Mouse (Mus musculus): ENCODE measurements around the gene Nuak2. TPM values are rescaled to one million over a fixed set of nuclear protein-coding genes. Genes with fewer than 3 reads are reported as not detected.

Nuak2 gene
- total RNA-seq, 1 experiment, result 8.0 TPM

DNA sequence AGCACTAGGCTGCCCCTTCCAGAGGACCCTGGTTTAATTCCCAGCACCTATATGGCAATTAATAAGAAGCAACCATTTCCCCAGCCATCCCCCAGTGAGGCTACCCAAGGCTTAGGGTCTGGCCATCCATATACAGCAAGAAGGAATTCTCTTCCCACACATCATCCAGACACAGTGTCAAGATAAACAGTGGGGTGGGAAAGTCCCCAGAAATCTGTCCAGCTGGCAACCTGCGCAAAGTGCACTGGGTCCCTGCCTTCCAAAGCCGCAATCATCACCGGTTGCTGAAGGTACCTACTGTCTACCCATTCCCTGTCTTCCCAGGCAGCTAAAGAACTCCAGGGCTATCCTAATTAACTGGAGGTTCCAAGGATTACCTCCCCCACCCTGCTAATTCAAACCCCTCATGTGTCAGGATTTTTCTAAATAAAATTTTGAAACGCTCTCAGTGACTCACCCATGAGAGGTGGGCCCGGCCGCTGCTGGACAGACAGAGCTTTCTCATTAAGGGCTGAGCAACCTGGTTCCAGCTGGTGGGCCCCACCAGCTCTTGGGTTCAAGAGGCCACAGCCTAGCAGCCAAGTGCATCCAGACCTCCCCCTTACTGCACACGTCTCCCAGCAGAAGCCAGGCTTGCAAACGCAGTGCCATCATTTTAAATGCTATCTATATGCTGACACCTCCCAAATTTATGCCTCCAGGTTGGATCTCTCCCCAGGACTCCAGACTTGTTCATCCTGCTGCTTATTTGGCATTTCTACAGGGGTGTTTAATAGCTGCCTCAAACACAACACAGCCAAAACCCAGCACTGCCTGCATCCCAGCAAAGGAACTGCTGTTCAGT lies 60.5 kb downstream of the Nuak2 start:
- Histone ChIP-seq H3K9me3 (ENCODE audit: control insufficient read depth, insufficient read depth, low read depth, low read length) (no peaks in the 10 kb centered on the region), H3K27ac (ENCODE audit: insufficient read depth, low read depth, low read length, poor library complexity, severe bottlenecking) (no peak overlapping the region), H3K4me1 (ENCODE audit: control insufficient read depth in 2 of 2, insufficient read depth in 2 of 2, low read length in 2 of 2, poor library complexity in 1 of 2) (peaks cover 0 to 25% of the 10 kb centered on the region in 2 experiments), H3K4me3 (ENCODE audit: insufficient read depth in 1 of 2, low read depth in 1 of 2, low read length in 2 of 2, poor library complexity in 1 of 2, severe bottlenecking in 1 of 2) (no peak overlapping the region), H3K9ac (ENCODE audit: insufficient read depth, low read depth, low read length, poor library complexity, severe bottlenecking) (no peak overlapping the region), H3K36me3 (ENCODE audit: control insufficient read depth, insufficient read depth, low read length, poor library complexity, severe bottlenecking) (no peaks in the 10 kb centered on the region; the same call in 1 of the 2 replicates)
- no peak for DNase-seq (ENCODE audit: low read depth, low spot score)
- TF ChIP-seq ZNF384 (IDR thresholded peaks at IDR 0.05; ENCODE audit: low read depth, low read length) (no peak), ZC3H11A (IDR thresholded peaks at IDR 0.05; ENCODE audit: borderline replicate concordance, low read depth, low read length) (no peak), HCFC1 (IDR thresholded peaks at IDR 0.05; ENCODE audit: borderline replicate concordance, insufficient read depth, low read length) (no peak), MAFK (IDR thresholded peaks at IDR 0.05; ENCODE audit: insufficient read depth, low read depth, low read length) (no peak), CHD2 (IDR thresholded peaks at IDR 0.05; ENCODE audit: low read depth, low read length) (no peak)
- in situ Hi-C loops (cut with MboI; ENCODE audit: low sequenced_read_pairs in 2 of 2, unreplicated experiment in 2 of 2), result no loop called here

GRCm38 (mm10) chr1:132377055-132377365 lies 61.1 kb downstream of the Nuak2 start:
- Histone ChIP-seq H3K4me3 (ENCODE audit: insufficient read depth in 1 of 2, low read depth in 1 of 2, low read length in 2 of 2, poor library complexity in 1 of 2, severe bottlenecking in 1 of 2) (no peak overlapping the region), H3K9me3 (ENCODE audit: control insufficient read depth, insufficient read depth, low read depth, low read length) (no peaks in the 10 kb centered on the region), H3K4me1 (ENCODE audit: control insufficient read depth in 2 of 2, insufficient read depth in 2 of 2, low read length in 2 of 2, poor library complexity in 1 of 2) (peaks cover 0 to 21% of the 10 kb centered on the region in 2 experiments), H3K9ac (ENCODE audit: insufficient read depth, low read depth, low read length, poor library complexity, severe bottlenecking) (no peak overlapping the region; the same call in 1 of the 2 replicates), H3K36me3 (ENCODE audit: control insufficient read depth, insufficient read depth, low read length, poor library complexity, severe bottlenecking) (no peaks in the 10 kb centered on the region; the same call in 1 of the 2 replicates), H3K27ac (ENCODE audit: insufficient read depth, low read depth, low read length, poor library complexity, severe bottlenecking) (no peak overlapping the region)
- DNase-seq (ENCODE audit: low read depth, low spot score), result no peak
- TF ChIP-seq ZNF384 (IDR thresholded peaks at IDR 0.05; ENCODE audit: low read depth, low read length), result no peak
- no peak for TF ChIP-seq MAFK (IDR thresholded peaks at IDR 0.05; ENCODE audit: insufficient read depth, low read depth, low read length)
- no peak for TF ChIP-seq ZC3H11A (IDR thresholded peaks at IDR 0.05; ENCODE audit: borderline replicate concordance, low read depth, low read length)
- no peak for TF ChIP-seq CHD2 (IDR thresholded peaks at IDR 0.05; ENCODE audit: low read depth, low read length)
- TF ChIP-seq HCFC1 (IDR thresholded peaks at IDR 0.05; ENCODE audit: borderline replicate concordance, insufficient read depth, low read length), result no peak
- in situ Hi-C loops (cut with MboI; ENCODE audit: low sequenced_read_pairs in 2 of 2, unreplicated experiment in 2 of 2), result no loop called here

GRCm38 (mm10) chr1:132377811-132378210 lies 61.9 kb downstream of the Nuak2 start:
- no peak for DNase-seq (ENCODE audit: low read depth, low spot score)
- H3K27ac ChIP-seq (ENCODE audit: insufficient read depth, low read depth, low read length, poor library complexity, severe bottlenecking), result no peak overlapping the region
- H3K4me3 ChIP-seq (ENCODE audit: insufficient read depth in 1 of 2, low read depth in 1 of 2, low read length in 2 of 2, poor library complexity in 1 of 2, severe bottlenecking in 1 of 2), result no peak overlapping the region
- in situ Hi-C loops (cut with MboI; ENCODE audit: low sequenced_read_pairs in 2 of 2, unreplicated experiment in 2 of 2), result no loop called here
- peaks cover 0 to 21% of the 10 kb centered on the region in 2 experiments for H3K4me1 ChIP-seq (ENCODE audit: control insufficient read depth in 2 of 2, insufficient read depth in 2 of 2, low read length in 2 of 2, poor library complexity in 1 of 2)
- TF ChIP-seq CHD2 (IDR thresholded peaks at IDR 0.05; ENCODE audit: low read depth, low read length), result no peak
- TF ChIP-seq MAFK (IDR thresholded peaks at IDR 0.05; ENCODE audit: insufficient read depth, low read depth, low read length), result no peak
- no peak for TF ChIP-seq ZC3H11A (IDR thresholded peaks at IDR 0.05; ENCODE audit: borderline replicate concordance, low read depth, low read length)
- no peak for TF ChIP-seq ZNF384 (IDR thresholded peaks at IDR 0.05; ENCODE audit: low read depth, low read length)
- no peak for TF ChIP-seq HCFC1 (IDR thresholded peaks at IDR 0.05; ENCODE audit: borderline replicate concordance, insufficient read depth, low read length)
- no peaks in the 10 kb centered on the region for H3K9me3 ChIP-seq (ENCODE audit: control insufficient read depth, insufficient read depth, low read depth, low read length)
- no peaks in the 10 kb centered on the region; the same call in 1 of the 2 replicates for H3K36me3 ChIP-seq (ENCODE audit: control insufficient read depth, insufficient read depth, low read length, poor library complexity, severe bottlenecking)
- H3K9ac ChIP-seq (ENCODE audit: insufficient read depth, low read depth, low read length, poor library complexity, severe bottlenecking), result no peak overlapping the region

DNA sequence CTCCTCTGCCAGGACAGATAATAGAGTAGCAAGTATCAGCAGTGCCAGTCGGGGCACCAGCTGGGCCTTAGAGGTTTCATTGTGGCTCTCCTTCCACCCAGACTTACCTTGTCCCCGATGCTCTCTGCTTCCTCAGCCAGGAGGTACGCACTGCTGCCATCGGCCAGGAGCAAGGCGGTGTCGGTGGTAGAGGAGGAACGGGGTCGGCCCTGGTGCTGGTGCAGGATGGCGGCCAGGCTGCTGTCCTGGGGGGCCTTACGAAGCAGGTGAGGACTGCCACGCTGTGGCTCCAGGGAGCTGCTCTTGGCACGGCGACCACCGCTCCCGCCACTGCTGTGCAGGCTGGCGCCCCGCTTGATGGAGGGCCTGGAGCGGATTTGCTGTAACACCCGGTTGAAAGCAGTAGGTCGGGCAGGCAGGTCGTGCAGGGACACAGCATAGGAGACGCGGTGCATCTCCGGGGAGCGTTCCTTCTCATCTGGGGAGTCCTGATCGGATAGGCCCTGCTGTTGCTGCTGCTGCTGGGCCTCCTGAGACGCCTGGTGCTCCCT lies 64.7 kb downstream of the Nuak2 start:
- Histone ChIP-seq H3K9ac (ENCODE audit: insufficient read depth, low read depth, low read length, poor library complexity, severe bottlenecking) (peak overlapping the region; percentile 47), H3K9me3 (ENCODE audit: control insufficient read depth, insufficient read depth, low read depth, low read length) (no peaks in the 10 kb centered on the region), H3K4me3 (ENCODE audit: insufficient read depth in 1 of 2, low read depth in 1 of 2, low read length in 2 of 2, poor library complexity in 1 of 2, severe bottlenecking in 1 of 2) (peak overlapping the region; percentile 55 to 57), H3K27ac (ENCODE audit: insufficient read depth, low read depth, low read length, poor library complexity, severe bottlenecking) (no peak overlapping the region), H3K4me1 (ENCODE audit: control insufficient read depth in 2 of 2, insufficient read depth in 2 of 2, low read length in 2 of 2, poor library complexity in 1 of 2) (peaks cover 0 to 9% of the 10 kb centered on the region in 2 experiments; a peak in 3 of 4 replicates), H3K36me3 (ENCODE audit: control insufficient read depth, insufficient read depth, low read length, poor library complexity, severe bottlenecking) (no peaks in the 10 kb centered on the region; the same call in 1 of the 2 replicates)
- no peak for DNase-seq (ENCODE audit: low read depth, low spot score)
- no peak for TF ChIP-seq ZC3H11A (IDR thresholded peaks at IDR 0.05; ENCODE audit: borderline replicate concordance, low read depth, low read length)
- no peak for TF ChIP-seq MAFK (IDR thresholded peaks at IDR 0.05; ENCODE audit: insufficient read depth, low read depth, low read length)
- no peak for TF ChIP-seq HCFC1 (IDR thresholded peaks at IDR 0.05; ENCODE audit: borderline replicate concordance, insufficient read depth, low read length)
- in situ Hi-C loops (cut with MboI; ENCODE audit: low sequenced_read_pairs in 2 of 2, unreplicated experiment in 2 of 2), result no loop called here
